Mouse (Mus musculus): Measurements from ENCODE around the gene Spata17.
"Not testable (repeated sequence)": the region's sequence is repeated elsewhere in the genome, so short reads cannot be mapped to it uniquely, and the experiment has no call there.

The Spata17 gene

DNA sequence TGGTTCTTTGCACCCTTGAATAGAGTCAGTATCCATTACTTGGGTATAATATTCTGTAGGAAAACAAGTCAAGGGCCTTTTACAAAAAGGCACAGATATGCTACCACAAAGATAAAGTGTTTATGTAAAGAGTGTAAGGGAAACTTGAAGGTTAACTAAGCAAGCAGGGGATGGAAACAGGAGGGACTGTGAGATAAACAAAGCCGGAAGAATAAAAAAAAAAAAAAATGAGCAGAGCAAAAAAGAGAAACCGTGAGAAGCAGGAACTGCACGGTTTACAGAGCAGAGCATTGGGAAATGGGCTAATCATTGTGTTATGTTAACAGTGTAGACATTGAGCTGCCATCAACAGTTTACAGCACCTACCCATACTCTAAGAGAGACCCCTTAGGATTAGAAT lies 44.9 kb downstream of the Spata17 start:
- DNase-seq, result no peak

DNA sequence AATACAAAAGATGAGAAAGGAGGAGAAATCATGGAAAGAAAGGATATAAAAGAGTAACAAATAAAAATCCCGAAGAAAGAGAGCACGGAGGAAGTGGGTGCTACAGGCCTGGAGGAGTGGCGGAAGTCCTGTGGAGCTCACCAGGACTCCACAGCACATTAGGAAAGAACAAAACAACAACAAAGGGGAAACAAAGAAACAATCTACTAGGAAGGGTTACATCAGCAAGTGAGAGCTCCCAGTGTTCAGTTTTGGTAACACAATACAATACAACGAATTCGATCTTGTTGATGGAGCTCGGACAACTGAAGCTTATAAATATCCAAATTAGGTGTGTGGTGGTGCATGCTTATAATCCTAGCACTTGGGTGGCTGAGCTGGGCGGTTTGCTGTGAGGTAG lies 45.6 kb downstream of the Spata17 start:
- no peak for DNase-seq

DNA sequence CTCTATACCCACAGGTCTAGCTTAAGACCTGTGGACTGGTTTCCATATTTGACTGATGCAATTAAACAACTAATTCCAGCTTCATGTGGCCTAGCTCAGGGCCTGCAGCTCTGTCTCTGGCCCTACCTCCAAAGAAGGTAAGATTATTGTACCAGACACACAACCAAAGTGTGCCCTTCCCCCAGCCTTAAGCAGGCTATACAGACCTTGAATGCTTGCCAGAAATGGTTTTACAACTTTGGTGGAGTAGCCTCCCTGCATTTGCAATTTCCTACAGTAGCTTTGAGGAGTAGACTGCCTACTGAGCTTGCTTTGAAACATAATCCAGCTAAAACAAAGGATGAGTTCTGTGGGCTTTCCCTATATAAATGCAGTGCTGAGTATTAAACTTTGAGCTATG lies 51.7 kb downstream of the Spata17 start:
- no peak for DNase-seq

DNA sequence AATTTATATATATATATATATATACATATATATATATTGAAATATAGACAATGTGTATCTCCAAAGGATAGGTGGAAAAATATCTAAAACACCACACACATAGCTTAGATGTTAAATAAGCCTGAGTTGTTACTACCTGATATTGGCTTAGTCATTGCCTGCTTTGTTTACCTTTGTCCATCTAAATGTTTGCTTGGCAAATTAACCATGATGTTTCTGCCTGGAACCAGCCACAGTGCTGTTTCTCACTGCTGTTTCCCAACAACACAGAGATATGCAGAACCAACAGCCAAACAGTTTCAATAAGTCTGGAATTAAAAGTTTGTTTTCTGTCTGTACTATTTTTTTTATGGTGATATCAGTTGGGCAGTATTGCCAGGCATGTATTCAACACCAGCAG lies 59.6 kb downstream of the Spata17 start:
- no peak for DNase-seq

DNA sequence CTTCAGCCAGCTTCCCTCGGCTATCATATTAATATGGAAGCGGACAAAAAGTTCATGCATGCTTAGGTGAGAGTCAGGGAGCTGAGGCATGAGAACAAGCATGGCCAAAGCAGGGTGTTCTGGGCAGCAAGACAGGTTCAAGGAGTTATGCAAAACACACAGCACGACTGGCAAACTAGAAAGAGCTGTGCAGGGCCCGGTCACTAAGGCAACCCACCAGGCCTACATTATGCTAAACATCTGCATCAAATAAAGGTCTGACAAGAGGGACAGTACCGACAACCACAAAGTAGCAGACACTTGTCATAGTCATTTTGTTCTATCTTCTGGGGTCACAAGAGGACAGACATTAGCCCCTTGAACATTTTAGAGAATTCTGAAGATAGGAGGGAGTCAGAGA lies 61.6 kb downstream of the Spata17 start:
- no peak for DNase-seq

DNA sequence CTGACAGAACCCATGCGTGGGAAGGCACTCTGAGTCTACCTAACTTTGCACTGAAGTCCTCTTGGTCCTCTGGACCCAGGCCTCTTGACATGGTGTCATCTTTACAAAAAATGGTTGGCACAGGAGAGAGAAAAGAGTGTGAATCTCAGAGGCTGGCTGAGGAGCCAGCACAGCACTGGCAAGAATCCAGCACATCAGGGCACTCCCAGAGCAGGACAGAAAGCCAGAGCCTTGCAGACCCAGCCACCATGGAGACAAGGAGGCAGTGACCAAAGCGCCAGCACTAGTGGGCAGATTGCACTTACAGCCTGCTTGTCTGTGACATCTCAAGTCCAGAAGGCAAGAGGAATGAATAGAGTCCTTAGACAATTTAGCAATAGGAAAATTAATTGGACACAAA lies 62.7 kb downstream of the Spata17 start:
- no peak for DNase-seq

DNA sequence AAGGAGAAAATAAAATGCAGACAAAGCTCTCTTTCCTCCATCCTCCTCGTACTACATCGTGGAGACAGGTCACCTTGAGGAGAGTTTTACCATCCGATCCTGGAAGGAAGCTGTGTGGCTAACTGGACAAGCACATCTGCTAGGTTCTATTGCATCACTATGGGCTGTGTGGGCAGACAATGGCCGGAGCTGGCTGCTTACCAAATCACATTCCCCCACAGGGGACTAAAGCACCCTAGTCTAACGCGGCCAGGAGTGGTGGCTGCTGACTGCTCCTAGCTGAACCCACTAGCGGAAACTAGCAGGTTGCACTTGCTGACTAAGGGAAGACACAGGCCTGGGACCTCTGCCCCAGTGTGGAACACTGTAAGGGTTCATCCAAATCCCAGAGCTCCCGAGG lies 72.3 kb downstream of the Spata17 start:
- DNase-seq, result no peak

DNA sequence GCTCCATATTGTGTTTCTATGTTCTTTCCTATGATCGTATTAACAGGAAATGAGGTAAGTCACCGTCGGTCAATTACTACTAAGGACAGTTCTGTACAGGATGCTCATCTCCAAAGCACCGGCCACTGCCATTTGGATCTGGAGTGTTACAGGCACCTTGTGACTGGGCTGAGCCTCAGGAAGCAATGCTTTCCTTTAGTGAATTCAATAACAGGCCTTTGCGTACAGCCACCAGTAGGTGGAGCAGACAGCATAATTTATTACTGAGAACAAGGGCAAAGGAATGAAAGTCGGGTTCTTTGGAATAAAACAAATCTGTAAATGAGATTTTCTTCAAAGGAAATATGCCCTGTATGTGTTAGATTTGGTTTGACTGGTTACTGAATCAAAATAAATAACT lies 77.8 kb downstream of the Spata17 start:
- DNase-seq, result no peak

DNA sequence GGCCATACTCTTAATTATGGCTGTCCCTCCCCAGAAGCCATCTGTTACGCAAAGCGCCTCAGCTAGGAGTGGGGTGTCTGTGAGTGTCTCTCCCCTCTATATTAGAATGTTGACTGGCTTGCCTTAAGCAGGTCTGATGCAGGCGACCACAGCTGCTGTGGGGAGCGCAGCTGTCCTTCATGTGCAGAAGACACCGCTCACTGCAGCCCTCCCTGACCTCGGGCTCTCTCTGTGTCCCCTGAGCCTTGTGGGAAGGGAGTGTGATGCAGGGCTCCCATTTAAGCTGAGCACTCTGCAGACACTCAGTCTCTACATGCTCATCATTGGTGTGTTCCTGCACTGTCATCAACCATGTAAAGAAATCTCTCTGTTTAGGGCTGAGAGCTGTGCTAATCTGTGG lies 79.4 kb downstream of the Spata17 start:
- DNase-seq, result no peak

DNA sequence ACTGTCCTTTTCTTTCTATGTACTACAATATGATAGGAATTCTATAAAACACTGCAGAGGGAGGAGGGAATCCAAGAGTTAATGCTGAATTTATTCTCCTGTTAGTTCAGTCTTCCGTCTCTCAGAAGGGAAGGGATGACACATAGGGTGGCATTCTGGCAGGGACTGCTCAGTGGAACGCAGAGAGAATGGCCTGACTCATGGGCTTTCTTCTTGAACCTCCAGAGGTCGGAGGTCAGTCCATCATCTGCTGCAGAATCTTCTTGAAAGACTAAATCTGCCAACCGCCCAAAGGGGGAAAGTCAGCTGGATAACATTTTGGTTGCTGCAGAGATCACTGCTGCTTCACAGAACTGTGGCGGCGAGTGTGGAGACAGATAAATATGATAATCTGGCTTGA lies 81.4 kb downstream of the Spata17 start:
- no peak for DNase-seq

DNA sequence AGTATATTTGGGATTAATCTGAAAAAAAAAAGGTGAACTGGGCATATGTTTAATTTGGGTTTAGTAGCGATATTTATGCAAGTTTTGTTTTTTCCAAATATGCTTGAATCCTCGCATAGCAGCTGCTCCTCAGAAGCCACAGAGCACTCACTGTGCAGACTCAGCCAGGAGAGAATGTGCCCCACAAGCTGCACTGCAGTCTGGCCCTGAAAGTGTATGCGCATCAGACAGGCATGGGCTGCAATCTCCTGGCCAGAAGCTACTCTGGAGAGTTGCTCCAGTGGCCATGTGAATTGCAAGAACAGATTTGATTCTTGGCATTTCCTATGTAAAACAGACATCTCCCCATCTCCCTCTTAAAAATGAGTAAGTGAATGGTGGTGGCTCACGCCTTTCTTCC lies 82.9 kb downstream of the Spata17 start:
- no peak for DNase-seq

DNA sequence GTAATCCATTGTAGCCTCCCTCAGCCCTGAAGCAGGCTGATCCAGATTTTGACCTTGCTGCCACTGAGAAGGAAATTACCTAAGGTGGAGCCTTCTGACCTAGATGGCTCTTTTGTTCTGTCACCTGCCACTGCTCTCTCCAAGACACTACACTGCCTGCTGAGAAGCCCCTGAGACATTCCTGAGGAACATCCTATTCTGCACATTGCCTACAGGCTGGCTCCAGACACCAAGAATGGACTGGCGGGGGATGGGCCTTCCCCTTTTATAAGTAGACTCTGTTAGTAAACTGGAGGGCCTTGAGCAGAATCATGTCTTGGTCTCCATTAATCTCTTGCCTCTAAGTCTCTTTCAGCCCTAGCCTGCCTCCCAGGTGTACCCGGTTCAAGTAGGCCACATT lies 87.7 kb downstream of the Spata17 start:
- not testable (repeated sequence) for DNase-seq

DNA sequence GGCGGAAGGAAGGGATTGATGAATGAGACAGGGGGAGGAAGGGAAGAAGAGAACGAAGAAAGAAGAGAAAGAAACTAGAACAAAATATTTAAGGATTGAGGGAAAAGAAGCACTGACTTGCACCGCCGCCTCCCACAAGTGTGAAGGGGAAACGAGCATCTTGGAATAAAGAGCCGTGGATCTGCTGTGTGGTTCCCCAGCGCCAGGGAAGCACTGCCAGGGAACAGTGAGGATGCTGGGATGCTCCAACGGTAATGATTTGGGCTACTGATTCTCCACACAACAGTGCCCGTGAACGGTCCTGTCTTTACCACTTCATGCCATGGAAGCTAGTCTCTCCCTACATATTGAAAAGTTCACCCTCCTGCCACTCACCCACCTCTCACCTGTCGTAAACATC lies 89.5 kb downstream of the Spata17 start:
- DNase-seq, result no peak

DNA sequence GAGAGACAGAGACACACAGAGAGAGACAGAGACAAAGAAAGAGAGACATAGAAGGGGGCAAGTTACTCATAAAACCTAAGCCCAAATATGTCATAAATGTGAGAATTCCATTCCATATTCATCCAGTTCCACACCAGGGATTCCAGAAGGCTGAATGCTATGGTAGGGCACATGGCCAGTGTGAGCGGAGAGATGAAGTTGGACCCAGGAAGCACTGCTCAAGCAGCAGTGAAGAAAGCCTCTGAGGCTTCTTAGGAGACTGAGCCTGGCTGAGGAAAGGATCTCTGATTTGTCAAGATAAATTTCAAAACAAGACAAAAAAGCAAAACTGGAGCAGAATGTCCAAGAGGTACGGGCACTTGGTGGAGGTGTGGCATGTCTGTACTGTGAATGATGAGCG lies 90.3 kb downstream of the Spata17 start:
- DNase-seq, result no peak

DNA sequence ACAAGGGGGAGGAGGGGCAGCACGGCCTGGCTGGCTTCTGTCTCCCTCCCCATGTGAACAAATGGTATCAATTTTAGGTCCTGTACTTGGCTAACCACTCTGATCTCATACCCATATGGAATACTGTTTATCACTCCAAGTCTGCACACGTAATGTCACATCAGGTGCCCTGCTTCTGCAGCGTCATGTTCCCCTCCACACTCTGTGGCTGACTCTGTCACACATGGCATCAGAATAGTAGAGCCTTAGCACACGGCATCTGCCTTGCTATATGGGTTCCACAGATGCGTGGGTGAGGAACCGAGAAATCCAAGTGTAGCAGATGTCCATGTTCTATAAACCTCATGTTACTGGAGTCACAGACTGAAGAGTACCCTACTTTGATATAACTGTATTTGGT lies 96.0 kb downstream of the Spata17 start:
- DNase-seq, result peak; percentile 63

DNA sequence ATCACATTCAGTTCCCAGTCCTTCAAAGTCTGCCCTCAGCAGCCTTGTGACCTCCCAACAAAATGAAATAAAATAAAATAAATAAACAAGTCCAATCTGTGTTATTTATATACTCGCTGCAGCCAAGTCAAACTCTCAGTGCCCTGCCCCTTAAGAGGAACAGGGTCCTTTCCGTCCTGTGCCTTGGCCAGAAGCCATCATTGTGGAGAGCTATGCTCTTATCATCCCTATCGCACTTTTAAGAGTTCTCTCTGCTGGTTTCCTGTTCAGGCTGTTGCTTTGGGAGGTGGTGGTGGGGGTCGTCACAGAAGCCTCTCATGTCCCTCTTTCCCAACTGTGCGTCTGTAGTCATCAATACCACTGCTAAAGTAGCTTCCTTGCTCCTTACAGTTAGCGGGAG lies 97.2 kb downstream of the Spata17 start:
- DNase-seq, result no peak

DNA sequence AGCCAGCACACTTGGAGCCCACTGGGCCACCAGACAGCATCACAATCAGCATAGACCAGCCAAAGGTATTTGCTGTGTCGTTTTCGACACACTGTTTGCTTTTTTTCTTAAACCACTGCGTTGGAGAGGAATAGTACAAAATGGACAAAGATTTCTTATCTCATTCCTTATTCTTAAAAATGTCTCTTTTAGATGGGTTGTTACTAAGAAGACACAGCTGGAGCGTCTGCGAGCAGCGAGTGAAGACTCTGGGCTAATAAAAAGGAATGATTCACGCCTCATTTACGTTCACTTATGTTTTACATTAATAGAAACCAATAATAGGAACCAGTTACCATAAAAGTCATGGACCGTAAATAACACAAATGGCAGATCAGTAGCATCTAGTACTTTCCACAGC lies 101.5 kb downstream of the Spata17 start:
- no peak for DNase-seq

DNA sequence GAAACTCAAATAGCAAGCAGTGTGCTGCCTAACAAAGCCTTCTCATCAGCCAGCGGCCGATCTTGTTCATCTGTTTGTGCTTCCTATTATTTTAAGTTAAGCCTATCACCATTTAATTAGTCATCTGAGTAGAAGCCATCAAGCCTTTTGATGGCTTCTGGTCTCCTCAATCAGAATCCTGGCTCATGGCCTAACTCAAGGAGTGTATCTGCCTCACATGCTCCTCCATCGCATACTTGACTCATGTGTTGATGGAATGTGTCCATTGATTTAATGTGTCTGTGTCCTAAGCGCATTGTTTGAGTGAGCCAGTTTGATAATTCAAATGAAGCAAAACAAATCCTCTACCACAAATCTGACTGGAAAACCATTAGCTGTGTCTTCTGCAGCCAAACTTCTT lies 113.1 kb downstream of the Spata17 start:
- DNase-seq, result no peak

DNA sequence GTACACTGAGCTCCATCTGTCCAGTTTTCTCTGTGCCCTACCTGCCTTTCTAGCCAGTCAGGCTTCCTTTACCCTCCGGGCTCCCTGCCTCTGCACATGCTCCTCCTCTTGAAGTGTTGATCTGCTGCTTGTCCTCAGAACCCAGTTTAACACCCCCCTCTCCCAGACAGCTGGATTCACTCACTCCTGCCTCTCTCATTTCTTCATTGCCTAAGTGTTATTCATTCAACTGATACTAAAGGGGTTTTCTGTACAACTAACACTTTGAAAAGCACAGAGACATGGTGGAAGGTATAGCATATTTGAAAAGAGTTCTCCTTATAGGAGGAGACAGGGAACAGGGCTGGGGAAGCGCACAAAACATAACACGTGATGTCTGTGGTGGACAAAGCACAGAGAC lies 114.1 kb downstream of the Spata17 start:
- no peak for DNase-seq

DNA sequence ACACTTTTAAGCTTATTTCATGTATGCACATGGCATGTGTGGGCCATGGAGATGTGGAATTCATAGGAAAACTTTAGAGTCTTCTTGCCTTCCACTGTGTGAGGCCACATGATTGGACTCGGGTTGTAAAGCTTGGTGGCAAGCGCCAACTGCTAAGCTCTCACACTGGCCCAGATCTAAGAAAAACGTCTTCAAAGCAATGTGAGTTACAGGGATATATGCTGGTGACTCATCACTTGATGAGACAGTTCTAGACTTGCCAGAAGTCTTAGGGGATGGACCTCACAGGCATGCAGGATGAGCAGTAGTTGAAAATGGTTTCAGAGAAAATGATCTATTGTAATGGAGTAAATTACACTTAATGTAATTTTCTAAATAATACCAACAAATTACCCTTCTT lies 114.6 kb downstream of the Spata17 start:
- DNase-seq, result no peak

DNA sequence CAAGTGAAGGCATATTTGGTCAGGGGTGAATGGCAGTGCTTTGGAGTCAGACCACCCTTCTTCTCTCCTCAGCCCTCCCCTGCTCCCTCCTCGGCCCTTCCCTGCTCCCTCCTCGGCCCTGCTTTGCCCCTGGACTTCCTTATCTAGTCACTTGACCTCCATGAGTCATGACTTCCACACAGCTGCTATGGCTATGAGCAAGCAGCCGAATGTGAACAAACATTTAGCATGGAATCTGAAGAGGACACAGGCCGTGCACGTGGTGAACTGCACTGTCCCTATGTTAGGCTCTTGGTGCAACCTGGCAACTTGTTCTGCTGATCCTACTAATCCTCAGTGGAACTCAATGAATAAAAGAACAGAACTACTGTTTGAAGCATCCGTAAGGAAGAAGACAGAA lies 117.0 kb downstream of the Spata17 start:
- no peak for DNase-seq

DNA sequence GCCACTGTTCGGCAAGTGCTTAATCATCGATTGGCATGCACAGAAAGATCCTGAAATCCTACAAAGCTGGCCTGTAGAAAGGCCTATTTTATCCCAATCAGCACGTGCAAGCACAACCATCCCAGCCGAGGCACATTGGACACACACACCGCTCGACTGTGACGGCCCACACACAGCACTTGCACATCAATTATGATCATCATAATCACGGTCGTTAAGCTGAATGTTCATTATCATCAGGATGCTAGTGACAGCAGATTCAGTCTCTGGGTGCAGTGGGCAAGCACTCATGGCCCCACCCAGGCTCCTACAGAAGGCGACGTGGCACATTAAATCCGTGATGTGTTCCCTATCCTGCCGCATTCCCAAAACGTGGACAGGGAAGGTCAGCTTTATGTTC lies 122.7 kb downstream of the Spata17 start:
- DNase-seq, result no peak

DNA sequence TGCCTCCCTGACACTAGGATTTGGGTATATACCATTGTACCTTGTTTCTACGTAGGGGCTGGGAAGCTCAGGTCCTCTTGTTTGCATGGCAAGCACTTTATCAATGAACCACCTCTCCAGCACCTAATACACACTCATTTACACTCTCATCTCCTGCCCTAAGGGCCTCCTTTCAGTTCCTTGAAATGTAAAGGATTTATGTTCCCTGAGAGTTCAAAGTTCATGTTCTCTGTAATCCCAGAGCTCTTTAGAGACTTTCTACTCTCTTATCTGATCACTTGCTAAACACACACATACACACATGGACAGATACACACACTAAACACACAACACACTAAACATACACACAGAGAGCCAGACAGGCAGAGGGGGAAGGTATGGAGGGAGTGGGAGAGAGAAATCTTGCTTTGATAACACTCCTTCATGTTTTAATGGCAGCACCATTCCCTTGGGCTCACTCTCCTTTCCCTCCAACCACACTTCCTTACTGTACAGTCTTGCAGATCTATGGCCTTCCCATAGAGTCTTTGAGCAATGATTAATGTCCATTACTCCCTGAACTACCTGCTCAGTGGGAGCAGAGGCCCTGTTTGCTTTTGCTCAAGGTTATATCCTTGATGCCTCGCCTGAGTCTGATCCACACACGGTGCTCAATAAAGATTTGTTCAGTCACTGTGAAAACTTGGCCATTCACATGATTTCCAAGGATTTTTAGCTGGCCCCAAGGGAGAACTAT lies 126.4 kb downstream of the Spata17 start:
- no peak for DNase-seq

DNA sequence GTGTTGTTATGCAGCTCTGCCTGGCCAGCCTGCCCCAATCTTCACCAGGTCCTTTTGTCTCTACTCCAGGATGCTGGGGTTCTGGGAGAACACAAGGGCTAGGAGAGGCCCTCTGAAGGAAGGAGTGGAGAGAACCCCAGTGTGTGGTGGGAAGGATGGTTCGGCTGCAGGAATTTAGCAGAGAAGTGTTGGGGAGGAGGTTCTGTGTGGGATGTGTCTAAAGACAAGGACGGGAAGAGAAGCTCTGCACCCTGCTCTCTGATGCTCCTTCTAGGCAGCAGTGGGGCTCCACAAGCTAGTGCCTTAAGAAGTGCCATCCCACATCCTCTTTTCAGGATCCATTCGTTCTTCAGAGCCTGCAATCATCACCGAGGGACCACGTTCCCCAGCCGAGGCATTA lies 129.2 kb downstream of the Spata17 start:
- no peak for DNase-seq

DNA sequence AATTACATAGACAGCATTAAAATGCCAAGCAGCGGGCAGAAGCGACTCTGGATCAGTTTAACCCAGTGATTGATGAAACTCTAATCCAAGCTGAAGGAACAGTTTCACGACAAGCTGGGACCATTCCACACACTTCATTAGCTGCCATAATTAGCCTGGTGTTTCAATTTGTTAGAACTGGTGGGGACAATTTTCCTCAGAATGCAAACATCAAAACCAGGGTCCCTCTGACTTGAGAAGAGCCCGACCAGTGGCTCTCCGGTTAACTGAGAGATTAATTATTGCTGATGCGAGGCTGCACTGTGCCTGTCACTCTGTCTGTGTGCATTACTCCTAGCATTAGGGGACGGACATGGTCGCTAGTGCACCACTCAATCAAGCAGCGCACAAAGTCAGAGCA lies 137.9 kb downstream of the Spata17 start:
- no peak for DNase-seq

DNA sequence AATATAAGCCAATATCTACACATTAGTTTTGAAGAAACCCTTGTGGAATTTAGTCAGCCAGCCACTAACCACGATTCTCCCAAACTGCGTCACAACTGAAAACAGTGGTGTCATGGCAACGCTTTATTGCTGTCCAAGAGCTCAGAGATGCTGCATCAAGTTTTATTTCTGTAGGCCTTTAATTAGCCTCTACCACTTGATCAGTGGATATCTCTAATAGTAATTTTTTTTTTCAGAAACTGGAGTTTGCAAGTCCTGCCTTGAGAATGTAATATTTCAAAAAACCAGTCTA lies 138.3 kb downstream of the Spata17 start:
- no peak for DNase-seq
